Mouse (Mus musculus) kidney, adult 18-20 months (tissue): ENCODE data around the gene Inca1.

ENCODE experiments used
- DNase-seq: peaks from one replicate; pipeline ENCODE4 v3.0.0; 2021

The Inca1 gene

GRCm38 (mm10) chr11:70668335-70668770 lies 31.6 kb downstream of the Inca1 start:
- no peak for DNase-seq

- DNase-seq, result no peak
Observed at GRCm38 (mm10) chr11:70667271-70668150, 32.4 kb downstream of the Inca1 start.

- no peak for DNase-seq
Observed at GRCm38 (mm10) chr11:70666687-70667086, 33.3 kb downstream of the Inca1 start.

GRCm38 (mm10) chr11:70664741-70665140 lies 35.2 kb downstream of the Inca1 start:
- no peak for DNase-seq

GRCm38 (mm10) chr11:70663957-70664356 lies 36.0 kb downstream of the Inca1 start:
- no peak for DNase-seq

- DNase-seq, result no peak
Observed at GRCm38 (mm10) chr11:70663101-70663500, 36.9 kb downstream of the Inca1 start.

- no peak for DNase-seq
Observed at GRCm38 (mm10) chr11:70660571-70660970, 39.4 kb downstream of the Inca1 start.

GRCm38 (mm10) chr11:70658942-70659341 lies 41.0 kb downstream of the Inca1 start:
- DNase-seq, result no peak

- no peak for DNase-seq
Observed at GRCm38 (mm10) chr11:70658521-70658920, 41.4 kb downstream of the Inca1 start.

- DNase-seq, result no peak
Observed at GRCm38 (mm10) chr11:70657991-70658390, 42.0 kb downstream of the Inca1 start.

GRCm38 (mm10) chr11:70657573-70657972 lies 42.4 kb downstream of the Inca1 start:
- no peak for DNase-seq

GRCm38 (mm10) chr11:70656964-70657363 lies 43.0 kb downstream of the Inca1 start, which contains the start of gene Eno3:
Eno3 (plus strand) TSS chr11:70657202.
- DNase-seq, result no peak

GRCm38 (mm10) chr11:70656456-70656927 lies 43.5 kb downstream of the Inca1 start:
- DNase-seq, result peak; percentile 41

- peak; percentile 67 for DNase-seq
Observed at GRCm38 (mm10) chr11:70655571-70656455, 44.1 kb downstream of the Inca1 start.

- DNase-seq, result peak; percentile 85
Observed at GRCm38 (mm10) chr11:70654923-70655570, 44.9 kb downstream of the Inca1 start.

- DNase-seq, result peak; percentile 76
Observed at GRCm38 (mm10) chr11:70654198-70654922, 45.6 kb downstream of the Inca1 start, which contains the start of gene Pfn1. Pfn1 (minus strand) TSS chr11:70654644.

GRCm38 (mm10) chr11:70653345-70654197 lies 46.4 kb downstream of the Inca1 start:
- peak; percentile 71 for DNase-seq

- no peak for DNase-seq
Observed at GRCm38 (mm10) chr11:70652884-70653344, 47.0 kb downstream of the Inca1 start.

GRCm38 (mm10) chr11:70652029-70652883 lies 47.7 kb downstream of the Inca1 start:
- DNase-seq, result no peak

- no peak for DNase-seq
Observed at GRCm38 (mm10) chr11:70651391-70651790, 48.6 kb downstream of the Inca1 start.
